Mouse (Mus musculus) midbrain, embryonic 11.5 days (tissue): ENCODE results near the gene Sin3a. TPM values are rescaled to one million over a fixed set of nuclear protein-coding genes. Genes with fewer than 3 reads are reported as not detected.

Experiments used
- ATAC-seq: fragments of 200-750 bp; cut with Nextera tagmentation; 2 replicates; pipeline ENCODE4 v1.8.0; 2017; ENCODE audit warnings: moderate TSS enrichment, moderate library complexity; ENCODE audit not compliant: low FRiP score
- DNase-seq: peaks from one replicate; pipeline ENCODE4 v3.0.0; 2015; ENCODE audit warnings: low spot score; ENCODE audit errors: missing footprints
- H3K27ac ChIP-seq: fragments of 300-500 bp; sonication (generic); 2 replicates; pipeline ENCODE4 v1.5.1; 2014; ENCODE audit warnings: low read depth, low read length
- H3K27me3 ChIP-seq: fragments of 300-500 bp; sonication (generic); 2 replicates; pipeline ENCODE4 v1.6.1; 2014; ENCODE audit warnings: mild to moderate bottlenecking, low read length, moderate library complexity, mixed read lengths; ENCODE audit not compliant: control insufficient read depth, insufficient read depth
- H3K36me3 ChIP-seq: fragments of 300-500 bp; sonication (generic); 2 replicates; pipeline ENCODE4 v1.6.1; 2014; ENCODE audit warnings: mild to moderate bottlenecking, low read length, moderate library complexity, mixed read lengths; ENCODE audit not compliant: control insufficient read depth, insufficient read depth
- H3K4me1 ChIP-seq: fragments of 300-500 bp; sonication (generic); 2 replicates; pipeline ENCODE4 v1.6.1; 2014; ENCODE audit warnings: low read length; ENCODE audit not compliant: control insufficient read depth, insufficient read depth
- H3K4me2 ChIP-seq: fragments of 300-500 bp; sonication (generic); 2 replicates; pipeline ENCODE4 v1.6.1; 2014; ENCODE audit warnings: mild to moderate bottlenecking, moderate library complexity
- H3K4me3 ChIP-seq: fragments of 300-500 bp; sonication (generic); 2 replicates; pipeline ENCODE4 v1.5.1; 2014; ENCODE audit warnings: low read depth, low read length
- H3K9ac ChIP-seq: fragments of 300-500 bp; sonication (generic); 2 replicates; pipeline ENCODE4 v1.6.1; 2014; ENCODE audit warnings: low read length
- H3K9me3 ChIP-seq: fragments of 300-500 bp; sonication (generic); 2 replicates; pipeline ENCODE4 v1.6.1; 2016; ENCODE audit warnings: low read length; ENCODE audit not compliant: control insufficient read depth
- WGBS: fragments of 180-500 bp; shearing (Covaris S2); extraction: QIAGEN DNeasy Blood & Tissue Kit; methylation state at CpG from one replicate; pipeline ENCODE4 v1.1.7; 2014; 5-methylcytosine and 5-hydroxymethylcytosine counted together
- polyA plus RNA-seq: library from polyadenylated mRNA; unstranded; fragments of >200 nt; fragmentation: Nextera tagmentation; extraction: Ambion mirVana; gene quantifications from 2 replicates; pipeline ENCODE4 v1.2.1, GENCODE M21; 2014

The Sin3a gene
- polyA plus RNA-seq, 1 experiment from 2014 or later = 56.1 TPM

GRCm38 (mm10) chr9:57072989-57073789 lies 1.3 kb downstream of the Sin3a start:
- Histone ChIP-seq H3K9me3 (no peaks in the 10 kb centered on the region), H3K36me3 (no peaks in the 10 kb centered on the region), H3K4me2 (peak overlapping the region; percentile 78), H3K27ac (peak overlapping the region; percentile 98), H3K27me3 (no peaks in the 10 kb centered on the region), H3K9ac (peak overlapping the region; percentile 81), H3K4me1 (peaks cover 11% of the 10 kb centered on the region), H3K4me3 (peak overlapping the region; percentile 91)
- under 1% methylated on average over 44 of the region's 54 CpGs for WGBS
- DNase-seq (peak; percentile 98), ATAC-seq (peak; percentile 74)

GRCm38 (mm10) chr9:57073790-57074094 lies 1.9 kb downstream of the Sin3a start:
- ATAC-seq (no peak), DNase-seq (no peak)
- peaks cover 11% of the 10 kb centered on the region for H3K4me1 ChIP-seq
- H3K4me3 ChIP-seq = peak overlapping the region; percentile 91
- peak overlapping the region; percentile 78 for H3K4me2 ChIP-seq
- H3K27me3 ChIP-seq = no peaks in the 10 kb centered on the region
- H3K9ac ChIP-seq = peak overlapping the region; percentile 81
- no peaks in the 10 kb centered on the region for H3K36me3 ChIP-seq
- WGBS = under 1% methylated on average over 15 of the region's 15 CpGs
- no peaks in the 10 kb centered on the region for H3K9me3 ChIP-seq
- H3K27ac ChIP-seq = peak overlapping the region; percentile 98

GRCm38 (mm10) chr9:57074171-57074821 lies 2.5 kb downstream of the Sin3a start:
- 5% methylated on average over 21 of the region's 21 CpGs for WGBS
- Histone ChIP-seq H3K27ac (peak overlapping the region; percentile 98), H3K4me3 (peak overlapping the region; percentile 91), H3K36me3 (no peaks in the 10 kb centered on the region), H3K9me3 (no peaks in the 10 kb centered on the region), H3K4me2 (peak overlapping the region; percentile 78), H3K9ac (peak overlapping the region; percentile 81), H3K4me1 (peaks cover 11% of the 10 kb centered on the region), H3K27me3 (no peaks in the 10 kb centered on the region)
- ATAC-seq (no peak), DNase-seq (peak; percentile 86)

GRCm38 (mm10) chr9:57074822-57075603 lies 3.2 kb downstream of the Sin3a start:
- Histone ChIP-seq H3K27me3 (no peaks in the 10 kb centered on the region), H3K9ac (peak overlapping the region; percentile 81), H3K27ac (peak overlapping the region; percentile 55), H3K36me3 (no peaks in the 10 kb centered on the region; the same call in 1 of the 2 replicates), H3K4me1 (peaks cover 11% of the 10 kb centered on the region), H3K4me3 (peak overlapping the region; percentile 91), H3K4me2 (peak overlapping the region; percentile 78), H3K9me3 (no peaks in the 10 kb centered on the region)
- DNase-seq (peak; percentile 93), ATAC-seq (no peak)
- 8% methylated on average over 17 of the region's 17 CpGs for WGBS

- 0% methylated on average over 42 of the region's 43 CpGs for WGBS
- DNase-seq (peak; percentile 99), ATAC-seq (peak; percentile 86)
- Histone ChIP-seq H3K4me3 (peak overlapping the region; percentile 91), H3K4me2 (peak overlapping the region; percentile 78), H3K27ac (peak overlapping the region; percentile 97), H3K4me1 (peaks cover 11% of the 10 kb centered on the region), H3K9me3 (no peaks in the 10 kb centered on the region), H3K36me3 (no peaks in the 10 kb centered on the region; the same call in 1 of the 2 replicates), H3K9ac (peak overlapping the region; percentile 90), H3K27me3 (no peaks in the 10 kb centered on the region)
These were observed 4.0 kb downstream of the Sin3a start for GRCm38 (mm10) chr9:57075681-57076381.

- Histone ChIP-seq H3K9ac (peak overlapping the region; percentile 90), H3K4me3 (peak overlapping the region; percentile 91), H3K27ac (peak overlapping the region; percentile 97), H3K4me1 (peaks cover 11% of the 10 kb centered on the region), H3K9me3 (no peaks in the 10 kb centered on the region), H3K27me3 (no peaks in the 10 kb centered on the region), H3K36me3 (no peaks in the 10 kb centered on the region; the same call in 1 of the 2 replicates), H3K4me2 (peak overlapping the region; percentile 75)
- WGBS = under 1% methylated on average over 67 of the region's 72 CpGs
- ATAC-seq (peak; percentile 28), DNase-seq (peak; percentile 99)
These were observed 5.1 kb downstream of the Sin3a start for GRCm38 (mm10) chr9:57076701-57077660.

GRCm38 (mm10) chr9:57082236-57082635 lies 10.4 kb downstream of the Sin3a start:
- no peaks in the 10 kb centered on the region for H3K9me3 ChIP-seq
- no peak for DNase-seq
- 90% methylated on average over 3 of the region's 3 CpGs for WGBS
- H3K4me1 ChIP-seq = peaks cover 2% of the 10 kb centered on the region; the same call in 1 of the 2 replicates
- H3K27me3 ChIP-seq = no peaks in the 10 kb centered on the region
- H3K36me3 ChIP-seq = no peaks in the 10 kb centered on the region; the same call in none of the 2 replicates
- H3K27ac ChIP-seq = no peak overlapping the region
- no peak overlapping the region for H3K4me2 ChIP-seq
- no peak overlapping the region for H3K9ac ChIP-seq
- no peak for ATAC-seq
- no peak overlapping the region for H3K4me3 ChIP-seq
